Mouse (Mus musculus): ENCODE measurements around the gene Ildr2. TPM values are rescaled to one million over a fixed set of nuclear protein-coding genes. Genes with fewer than 3 reads are reported as not detected.

Gene Ildr2
- 0.18 TPM in 1 of 2 replicates, not detected in the other for polyA plus RNA-seq (2011; ENCODE audit: insufficient read depth, insufficient read length, low read depth, missing spikeins)

- no peaks in the 10 kb centered on the region for H3K9me3 ChIP-seq (replicated peaks; ENCODE audit: control insufficient read depth, insufficient read depth, low read length, poor library complexity, severe bottlenecking)
- no peak within 1 kb of the TSS for H3K27ac ChIP-seq (ENCODE audit: insufficient read depth, low read length)
- TF ChIP-seq EP300 (IDR thresholded peaks at IDR 0.05; ENCODE audit: insufficient read depth, low read depth, low read length) = no peak
- no peak for TF ChIP-seq CTCF (IDR thresholded peaks at IDR 0.05; ENCODE audit: low read depth, low read length)
- TF ChIP-seq POLR2A (IDR thresholded peaks at IDR 0.05; ENCODE audit: insufficient read depth, low read length) = no peak
- no peaks in the 10 kb centered on the region for H3K36me3 ChIP-seq (ENCODE audit: control insufficient read depth, insufficient read depth, low read length, poor library complexity, severe bottlenecking)
- H3K4me3 ChIP-seq (ENCODE audit: low read depth, low read length) = peak within 1 kb of the TSS; percentile 61
- H3K9ac ChIP-seq (ENCODE audit: low read depth, poor library complexity, severe bottlenecking) = peak within 1 kb of the TSS; percentile 70
- H3K4me1 ChIP-seq (ENCODE audit: control insufficient read depth, insufficient read depth, low read length) = no peaks in the 10 kb centered on the region
- peaks cover 25% of the 10 kb centered on the region for H3K27me3 ChIP-seq (ENCODE audit: control insufficient read depth, insufficient read depth, low read length, poor library complexity, severe bottlenecking)
These were observed at the start of gene Ildr2 for GRCm38 (mm10) chr1:166253898-166254894. Ildr2 (plus strand) TSS chr1:166254139.

GRCm38 (mm10) chr1:166204171-166204570 lies 49.8 kb upstream of the Ildr2 start:
- Histone ChIP-seq H3K36me3 (ENCODE audit: control insufficient read depth, insufficient read depth, low read length, poor library complexity, severe bottlenecking) (no peaks in the 10 kb centered on the region), H3K9ac (ENCODE audit: low read depth, poor library complexity, severe bottlenecking) (no peak overlapping the region), H3K4me3 (ENCODE audit: low read depth, low read length) (no peak overlapping the region), H3K9me3 (replicated peaks; ENCODE audit: control insufficient read depth, insufficient read depth, low read length, poor library complexity, severe bottlenecking) (no peaks in the 10 kb centered on the region; the same call in 1 of the 2 replicates), H3K4me1 (ENCODE audit: control insufficient read depth, insufficient read depth, low read length) (no peaks in the 10 kb centered on the region), H3K27ac (ENCODE audit: insufficient read depth, low read length) (no peak overlapping the region), H3K27me3 (ENCODE audit: control insufficient read depth, insufficient read depth, low read length, poor library complexity, severe bottlenecking) (no peaks in the 10 kb centered on the region)
- TF ChIP-seq CTCF (IDR thresholded peaks at IDR 0.05; ENCODE audit: low read depth, low read length) (no peak), EP300 (IDR thresholded peaks at IDR 0.05; ENCODE audit: insufficient read depth, low read depth, low read length) (no peak), POLR2A (IDR thresholded peaks at IDR 0.05; ENCODE audit: insufficient read depth, low read length) (no peak)

GRCm38 (mm10) chr1:166205159-166205558 lies 48.8 kb upstream of the Ildr2 start:
- Histone ChIP-seq H3K27ac (ENCODE audit: insufficient read depth, low read length) (no peak overlapping the region), H3K36me3 (ENCODE audit: control insufficient read depth, insufficient read depth, low read length, poor library complexity, severe bottlenecking) (no peaks in the 10 kb centered on the region), H3K9ac (ENCODE audit: low read depth, poor library complexity, severe bottlenecking) (no peak overlapping the region), H3K4me3 (ENCODE audit: low read depth, low read length) (no peak overlapping the region), H3K9me3 (replicated peaks; ENCODE audit: control insufficient read depth, insufficient read depth, low read length, poor library complexity, severe bottlenecking) (no peaks in the 10 kb centered on the region; the same call in 1 of the 2 replicates), H3K4me1 (ENCODE audit: control insufficient read depth, insufficient read depth, low read length) (no peaks in the 10 kb centered on the region), H3K27me3 (ENCODE audit: control insufficient read depth, insufficient read depth, low read length, poor library complexity, severe bottlenecking) (no peaks in the 10 kb centered on the region)
- TF ChIP-seq CTCF (IDR thresholded peaks at IDR 0.05; ENCODE audit: low read depth, low read length) = no peak
- no peak for TF ChIP-seq POLR2A (IDR thresholded peaks at IDR 0.05; ENCODE audit: insufficient read depth, low read length)
- no peak for TF ChIP-seq EP300 (IDR thresholded peaks at IDR 0.05; ENCODE audit: insufficient read depth, low read depth, low read length)

- Histone ChIP-seq H3K9ac (ENCODE audit: low read depth, poor library complexity, severe bottlenecking) (no peak overlapping the region), H3K4me3 (ENCODE audit: low read depth, low read length) (no peak overlapping the region)
These were observed 44.6 kb upstream of the Ildr2 start for GRCm38 (mm10) chr1:166209371-166209770.

GRCm38 (mm10) chr1:166214181-166214580 lies 39.8 kb upstream of the Ildr2 start:
- Histone ChIP-seq H3K36me3 (ENCODE audit: control insufficient read depth, insufficient read depth, low read length, poor library complexity, severe bottlenecking) (no peaks in the 10 kb centered on the region), H3K27me3 (ENCODE audit: control insufficient read depth, insufficient read depth, low read length, poor library complexity, severe bottlenecking) (no peaks in the 10 kb centered on the region), H3K27ac (ENCODE audit: insufficient read depth, low read length) (no peak overlapping the region), H3K4me3 (ENCODE audit: low read depth, low read length) (no peak overlapping the region), H3K4me1 (ENCODE audit: control insufficient read depth, insufficient read depth, low read length) (no peaks in the 10 kb centered on the region), H3K9me3 (replicated peaks; ENCODE audit: control insufficient read depth, insufficient read depth, low read length, poor library complexity, severe bottlenecking) (no peaks in the 10 kb centered on the region), H3K9ac (ENCODE audit: low read depth, poor library complexity, severe bottlenecking) (no peak overlapping the region)
- no peak for TF ChIP-seq CTCF (IDR thresholded peaks at IDR 0.05; ENCODE audit: low read depth, low read length)
- TF ChIP-seq POLR2A (IDR thresholded peaks at IDR 0.05; ENCODE audit: insufficient read depth, low read length) = no peak
- TF ChIP-seq EP300 (IDR thresholded peaks at IDR 0.05; ENCODE audit: insufficient read depth, low read depth, low read length) = no peak

More at GRCm38 (mm10) chr1:166209371-166209770, 44.6 kb upstream of the Ildr2 start:
- Histone ChIP-seq H3K9me3 (replicated peaks; ENCODE audit: control insufficient read depth, insufficient read depth, low read length, poor library complexity, severe bottlenecking) (no peaks in the 10 kb centered on the region; the same call in 1 of the 2 replicates), H3K27ac (ENCODE audit: insufficient read depth, low read length) (no peak overlapping the region), H3K36me3 (ENCODE audit: control insufficient read depth, insufficient read depth, low read length, poor library complexity, severe bottlenecking) (no peaks in the 10 kb centered on the region), H3K4me1 (ENCODE audit: control insufficient read depth, insufficient read depth, low read length) (no peaks in the 10 kb centered on the region), H3K27me3 (ENCODE audit: control insufficient read depth, insufficient read depth, low read length, poor library complexity, severe bottlenecking) (no peaks in the 10 kb centered on the region)
- TF ChIP-seq CTCF (IDR thresholded peaks at IDR 0.05; ENCODE audit: low read depth, low read length) (no peak), EP300 (IDR thresholded peaks at IDR 0.05; ENCODE audit: insufficient read depth, low read depth, low read length) (no peak), POLR2A (IDR thresholded peaks at IDR 0.05; ENCODE audit: insufficient read depth, low read length) (no peak)
